Comparison of ENCODE assay signal across 30 mouse cellular contexts in the genomic region with DNA sequence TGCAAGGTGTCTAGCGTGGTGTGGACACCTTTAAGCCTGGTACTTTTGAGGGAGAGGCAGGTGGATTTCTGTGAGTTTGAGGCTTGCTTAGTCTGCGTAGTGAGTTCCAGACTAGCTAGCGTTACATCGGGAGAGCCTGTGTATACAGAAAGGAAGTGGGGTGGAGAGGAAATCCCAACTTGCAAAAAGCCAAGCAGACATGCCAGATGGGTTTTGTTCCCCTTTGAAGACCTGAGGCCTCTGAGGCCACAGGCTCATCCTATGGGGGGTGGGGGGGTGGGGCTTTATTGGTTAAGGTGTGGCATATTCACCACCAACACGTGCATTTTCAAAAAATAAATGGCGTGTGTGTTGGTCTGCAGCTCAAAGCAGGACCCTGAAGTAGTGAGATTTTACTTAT. TPM values are rescaled to one million over a fixed set of nuclear protein-coding genes. Genes with fewer than 3 reads are reported as not detected.
"Had no signal": no experiment of that assay in that cellular context is flagged by ENCODE, and none has a peak within 500 bp of the region (broad histone marks: within the 10 kb centered on the region; RNA-seq: fewer than 3 reads in every experiment).

No protein-coding gene starts in this region.

- ATAC-seq: liver, embryonic 12.5 days had no signal

- DNase-seq: kidney, adult 11 months; kidney, adult 9 months; kidney, postnatal 25 days; layer of hippocampus, adult 9-11 months; liver; lung, adult 18-20 months; lung, postnatal 10 days; lung, postnatal 36 days; midbrain, embryonic 14.5 days; right cerebral cortex, adult 18-20 months; right cerebral cortex, postnatal 14 days; right cerebral cortex, postnatal 4 days; thymus, postnatal 36 days had no signal

- H3K9me3 ChIP-seq: limb, embryonic 10.5 days; limb, embryonic 13.5 days; liver, embryonic 12.5 days; liver, embryonic 15.5 days; lung, embryonic 15.5 days; neural tube, embryonic 12.5 days; neural tube, embryonic 15.5 days had no signal

- H3K27ac ChIP-seq: kidney, postnatal 0 days; layer of hippocampus, adult 2 months; limb, embryonic 10.5 days; limb, embryonic 13.5 days; liver, embryonic 12.5 days; liver, embryonic 15.5 days; lung, embryonic 15.5 days; neural tube, embryonic 12.5 days; neural tube, embryonic 15.5 days; stomach, postnatal 0 days had no signal

- H3K27me3 ChIP-seq: limb, embryonic 13.5 days; liver, embryonic 12.5 days; liver, embryonic 15.5 days; lung, embryonic 15.5 days; neural tube, embryonic 12.5 days; neural tube, embryonic 15.5 days had no signal

- H3K4me2 ChIP-seq: limb, embryonic 13.5 days; liver, embryonic 12.5 days; liver, embryonic 15.5 days; lung, embryonic 15.5 days; midbrain, embryonic 11.5 days; neural tube, embryonic 12.5 days; neural tube, embryonic 15.5 days had no signal

- H3K4me3 ChIP-seq: layer of hippocampus, adult 2 months; limb, embryonic 10.5 days; limb, embryonic 13.5 days; liver, embryonic 12.5 days; liver, embryonic 15.5 days; lung, embryonic 15.5 days; neural tube, embryonic 12.5 days; neural tube, embryonic 15.5 days had no signal

- H3K9ac ChIP-seq: limb, embryonic 13.5 days; liver, embryonic 12.5 days; liver, embryonic 15.5 days; lung, embryonic 15.5 days; neural tube, embryonic 12.5 days; neural tube, embryonic 15.5 days had no signal

- H3K4me1 ChIP-seq: limb, embryonic 10.5 days; liver, embryonic 12.5 days; liver, embryonic 15.5 days; lung, embryonic 15.5 days; neural tube, embryonic 12.5 days had no signal

RNA-seq across cellular contexts. Expression of gene Lmod3, which starts 48.1 kb away (rescaled TPM):
- total RNA-seq: layer of hippocampus, adult 2 months; layer of hippocampus, postnatal 25 days; left cerebral cortex, adult 18-20 months; left cerebral cortex, postnatal 25 days; megakaryocyte-erythroid progenitor cell, adult 5-6 weeks; midbrain, postnatal 0 days had no signal
- polyA plus RNA-seq: midbrain, embryonic 14.5 days; midbrain, postnatal 0 days; stomach, embryonic 14.5 days had no signal
